Mouse (Mus musculus) heart, embryonic 13.5 days (tissue): ENCODE data around the gene Mcrip2. TPM values are rescaled to one million over a fixed set of nuclear protein-coding genes. Genes with fewer than 3 reads are reported as not detected.

Experiments
- ATAC-seq: fragments of 200-750 bp; cut with Nextera tagmentation; 2 replicates; pipeline ENCODE4 v1.8.0; 2017; ENCODE audit warnings: moderate TSS enrichment; ENCODE audit not compliant: insufficient number of reproducible peaks, low FRiP score, low TSS enrichment; ENCODE audit errors: extremely low read depth
- H3K27ac ChIP-seq: fragments of 300-500 bp; sonication (generic); replicated peaks from 2 replicates; pipeline ENCODE4 v1.5.1; 2015; ENCODE audit warnings: moderate library complexity, mild to moderate bottlenecking, inconsistent platforms
- H3K27me3 ChIP-seq: fragments of 300-500 bp; sonication (generic); replicated peaks from 2 replicates; pipeline ENCODE4 v1.6.1; 2015; ENCODE audit warnings: mild to moderate bottlenecking, inconsistent platforms
- H3K36me3 ChIP-seq: fragments of 300-500 bp; sonication (generic); 2 replicates; pipeline ENCODE4 v1.6.1; 2015; ENCODE audit warnings: mild to moderate bottlenecking, inconsistent platforms
- H3K4me1 ChIP-seq: fragments of 300-500 bp; sonication (generic); 2 replicates; pipeline ENCODE4 v1.6.1; 2015; ENCODE audit warnings: inconsistent platforms
- H3K4me2 ChIP-seq: fragments of 300-500 bp; sonication (generic); 2 replicates; pipeline ENCODE4 v1.6.1; 2015; ENCODE audit warnings: inconsistent platforms, mild to moderate bottlenecking, moderate library complexity
- H3K4me3 ChIP-seq: fragments of 300-500 bp; sonication (generic); 2 replicates; pipeline ENCODE4 v1.5.1; 2015; ENCODE audit warnings: moderate library complexity, mild to moderate bottlenecking, inconsistent platforms
- H3K9ac ChIP-seq: fragments of 300-500 bp; sonication (generic); 2 replicates; pipeline ENCODE4 v1.6.1; 2015; ENCODE audit warnings: inconsistent platforms, mild to moderate bottlenecking, moderate library complexity
- H3K9me3 ChIP-seq: fragments of 300-500 bp; sonication (generic); 2 replicates; pipeline ENCODE4 v1.6.1; 2016; ENCODE audit warnings: inconsistent platforms
- WGBS: fragments of 180-500 bp; shearing (Covaris S2); methylation state at CpG from one replicate; pipeline ENCODE4 v1.1.7; 2015; ENCODE audit warnings: mixed read lengths; 5-methylcytosine and 5-hydroxymethylcytosine counted together
- polyA plus RNA-seq: library from polyadenylated mRNA; unstranded; fragments of >200 nt; fragmentation: Nextera tagmentation; extraction: Ambion mirVana; gene quantifications from 2 replicates; pipeline ENCODE4 v1.2.1, GENCODE M21; 2015

The Mcrip2 gene
- polyA plus RNA-seq, 1 experiment from 2014 or later = 159 TPM

DNA sequence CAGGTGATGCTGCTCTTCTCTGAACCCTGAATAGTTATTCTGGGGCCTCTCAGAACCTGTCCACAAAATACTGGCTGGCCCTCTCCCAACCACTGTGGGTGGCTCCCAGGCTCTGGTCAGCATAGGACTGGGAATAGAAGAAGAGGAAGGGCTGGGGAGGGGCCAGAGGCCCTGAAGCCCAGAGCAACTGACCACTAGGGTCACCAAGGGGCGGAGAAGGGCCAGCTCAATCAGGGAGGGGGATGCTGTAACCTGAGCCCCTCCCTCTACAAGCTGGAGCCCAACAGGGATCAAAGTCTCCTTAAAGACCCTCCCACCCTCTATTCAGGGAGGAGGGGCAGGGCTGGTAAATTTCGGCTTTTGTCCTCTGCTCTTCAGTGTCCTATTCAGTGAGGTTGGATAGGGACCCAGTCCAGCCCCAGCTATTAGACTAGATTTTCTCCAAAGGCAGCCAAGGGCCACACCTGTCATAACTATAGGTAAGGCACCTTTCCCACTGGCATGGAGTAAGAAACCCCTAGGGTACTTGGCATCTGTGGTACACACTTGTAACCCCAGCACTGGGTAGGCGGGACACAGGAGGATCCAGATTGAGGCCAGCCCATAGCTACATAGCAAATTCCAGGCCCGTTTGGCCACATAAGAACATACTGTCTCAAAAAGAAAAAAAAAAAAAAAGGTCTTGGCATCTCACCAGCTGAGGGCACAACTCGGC lies 11.8 kb upstream of the Mcrip2 start, which contains the start of gene Wfikkn1:
TSS of gene Wfikkn1 (minus strand) at position 663 of the 715 bp plus-strand sequence.
- Histone ChIP-seq H3K4me1 (peaks cover 29% of the 10 kb centered on the region), H3K27ac (0 out of 2 replicates have a peak within 1 kb of the TSS, but pooled peaks have one; percentile 22), H3K36me3 (peaks cover 60% of the 10 kb centered on the region), H3K27me3 (no peaks in the 10 kb centered on the region), H3K4me3 (no peak within 1 kb of the TSS), H3K9ac (no peak within 1 kb of the TSS), H3K4me2 (no peak within 1 kb of the TSS), H3K9me3 (no peaks in the 10 kb centered on the region)
- WGBS = 53% methylated on average over 5 of the region's 5 CpGs
- no peak for ATAC-seq

DNA sequence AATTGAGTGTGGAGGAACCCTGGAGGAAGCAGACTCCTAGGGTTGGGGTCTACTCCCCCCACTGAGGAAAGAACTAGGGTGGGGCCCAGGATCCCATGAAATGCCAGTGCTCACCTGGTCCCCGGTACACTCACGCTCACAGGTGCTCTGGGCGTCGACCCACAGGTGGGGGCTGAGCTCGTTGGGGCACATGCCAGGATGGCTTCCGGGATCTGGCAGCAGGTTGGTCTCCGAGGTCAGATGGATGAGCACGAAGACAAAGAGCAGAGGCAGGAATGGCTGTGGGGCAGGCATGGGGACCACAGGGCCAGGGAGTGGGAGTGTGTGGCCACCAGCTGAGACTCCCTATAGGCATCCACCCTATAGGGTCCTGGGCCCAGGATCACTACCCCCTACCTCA lies 11.2 kb upstream of the Mcrip2 start:
- Histone ChIP-seq H3K4me3 (no peak overlapping the region), H3K9me3 (no peaks in the 10 kb centered on the region), H3K4me2 (no peak overlapping the region), H3K4me1 (peaks cover 29% of the 10 kb centered on the region), H3K36me3 (peaks cover 57% of the 10 kb centered on the region), H3K9ac (no peak overlapping the region), H3K27me3 (no peaks in the 10 kb centered on the region), H3K27ac (no peak overlapping the region)
- ATAC-seq = no peak
- 86% methylated on average over 8 of the region's 8 CpGs for WGBS

DNA sequence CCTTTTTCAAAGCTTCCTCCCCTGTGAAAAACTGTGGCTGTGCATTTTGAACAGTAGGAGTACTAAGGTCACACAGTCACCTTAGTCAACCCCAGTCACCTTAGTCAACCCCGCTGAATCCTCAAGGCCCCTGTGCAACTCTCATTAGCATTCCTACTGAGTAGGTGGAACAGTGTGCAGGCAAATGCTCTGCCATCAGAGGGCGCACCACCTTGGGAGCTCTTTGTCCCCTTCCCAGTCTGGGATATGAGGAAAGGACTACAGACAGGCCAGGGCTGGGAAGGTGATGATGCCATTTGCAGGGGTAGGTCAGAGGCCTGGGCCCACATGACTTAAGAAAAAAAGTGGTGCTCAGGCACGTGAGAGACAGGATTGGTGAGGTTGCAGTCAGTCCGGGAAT lies 10.7 kb upstream of the Mcrip2 start:
- Histone ChIP-seq H3K4me2 (no peak overlapping the region), H3K36me3 (peaks cover 52% of the 10 kb centered on the region), H3K9me3 (no peaks in the 10 kb centered on the region), H3K27me3 (no peaks in the 10 kb centered on the region), H3K27ac (no peak overlapping the region), H3K9ac (no peak overlapping the region), H3K4me1 (peaks cover 33% of the 10 kb centered on the region), H3K4me3 (no peak overlapping the region)
- no peak for ATAC-seq
- 65% methylated on average over 4 of the region's 4 CpGs for WGBS

DNA sequence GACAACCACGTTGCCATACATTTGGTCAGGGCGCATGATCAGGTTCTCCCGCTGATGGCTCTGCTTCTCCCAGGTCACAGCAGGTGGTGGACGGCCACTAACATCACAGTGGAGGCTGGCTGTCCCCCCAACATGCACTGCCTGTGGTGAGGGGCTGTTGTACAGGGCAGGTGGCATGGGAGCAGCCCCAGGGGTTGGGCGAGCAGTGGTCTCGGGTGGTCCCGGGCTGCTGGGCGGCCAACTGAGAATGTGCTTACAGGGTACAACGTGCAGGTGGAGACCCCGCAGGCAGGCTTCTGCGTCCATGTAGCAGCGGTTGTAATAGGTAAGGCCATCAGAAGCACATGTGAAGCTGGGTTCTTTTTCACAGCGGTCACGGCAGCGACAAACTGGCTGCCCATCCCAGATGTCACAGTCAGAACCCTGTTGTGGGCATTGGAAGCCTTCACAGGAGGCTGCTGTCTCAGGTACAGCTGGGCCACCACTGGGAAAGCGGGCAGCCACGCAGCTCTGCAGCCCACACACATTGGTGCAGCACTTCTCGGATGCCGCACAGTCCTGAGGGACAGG lies 10.1 kb upstream of the Mcrip2 start:
- no peak for ATAC-seq
- no peak overlapping the region for H3K27ac ChIP-seq
- 91% methylated on average over 19 of the region's 19 CpGs for WGBS
- no peak overlapping the region for H3K9ac ChIP-seq
- peaks cover 39% of the 10 kb centered on the region for H3K4me1 ChIP-seq
- H3K36me3 ChIP-seq = peaks cover 46% of the 10 kb centered on the region
- no peak overlapping the region for H3K4me2 ChIP-seq
- no peaks in the 10 kb centered on the region for H3K27me3 ChIP-seq
- H3K4me3 ChIP-seq = no peak overlapping the region
- no peaks in the 10 kb centered on the region for H3K9me3 ChIP-seq

DNA sequence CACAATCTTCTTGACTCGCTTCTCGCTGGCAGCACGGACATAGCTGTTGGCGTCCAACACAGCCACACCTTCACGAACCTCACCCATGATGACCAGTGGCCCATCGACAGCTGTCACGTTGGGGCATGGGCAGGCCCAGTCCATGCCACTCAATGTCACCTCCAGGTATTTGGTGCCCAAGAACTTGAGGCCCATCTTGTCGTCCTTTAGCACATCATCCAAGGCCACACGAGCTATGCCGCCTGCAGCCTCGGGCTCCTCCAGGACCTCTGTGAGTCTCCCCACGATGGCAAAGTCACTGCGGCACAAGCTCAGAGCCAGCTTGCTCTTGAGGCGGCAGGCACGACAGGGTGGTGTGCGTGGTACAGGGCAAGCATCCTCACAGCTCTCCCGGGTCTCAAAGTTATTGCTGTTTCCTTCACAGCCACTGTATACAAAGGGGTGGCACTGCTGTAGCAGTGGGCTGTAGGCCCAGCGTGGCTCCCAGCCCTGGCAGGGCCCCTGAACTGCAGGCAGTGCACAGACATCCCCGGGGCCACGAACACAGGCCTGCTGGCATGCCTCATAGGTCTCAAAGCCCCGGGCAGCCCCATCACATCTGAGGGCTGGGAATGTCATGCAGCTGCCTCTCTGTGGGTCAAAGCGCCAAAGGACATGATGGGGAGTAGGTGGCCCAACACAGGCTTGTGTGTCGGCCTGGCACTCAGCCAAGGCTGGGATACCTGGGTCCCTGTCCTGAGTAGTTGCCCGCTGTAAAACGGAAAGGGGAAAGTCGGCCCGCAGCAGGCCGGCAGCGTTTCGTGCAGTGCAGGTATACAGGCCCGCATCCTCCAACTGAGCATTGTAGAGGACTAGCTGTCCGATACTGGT lies 9.4 kb upstream of the Mcrip2 start:
- H3K4me1 ChIP-seq = peaks cover 39% of the 10 kb centered on the region
- ATAC-seq = no peak

DNA sequence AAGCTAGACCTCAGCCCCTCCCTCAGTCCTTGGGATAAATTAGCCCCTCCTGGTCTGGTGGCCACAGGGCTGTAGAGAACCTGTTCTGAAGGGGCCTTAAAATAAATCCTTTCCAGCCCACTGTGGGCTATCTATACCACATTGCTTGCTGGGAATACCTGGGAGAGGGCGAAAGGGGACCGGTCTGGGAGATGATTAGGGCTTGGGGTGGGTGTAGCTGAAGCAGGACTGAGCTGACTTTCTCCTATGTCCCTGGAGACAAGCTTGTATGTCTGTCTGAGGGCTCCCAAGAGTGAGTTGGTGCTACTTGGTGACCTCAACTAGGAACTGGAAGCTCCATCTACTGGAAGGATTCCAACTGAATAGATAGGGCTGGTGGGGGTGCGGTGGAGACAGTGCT lies 8.5 kb upstream of the Mcrip2 start:
- Histone ChIP-seq H3K9ac (no peak overlapping the region), H3K27me3 (no peaks in the 10 kb centered on the region), H3K36me3 (peaks cover 30% of the 10 kb centered on the region), H3K4me2 (peak overlapping the region; percentile 95; the same call in 1 of the 2 replicates), H3K9me3 (no peaks in the 10 kb centered on the region), H3K27ac (no peak overlapping the region), H3K4me3 (no peak overlapping the region), H3K4me1 (peaks cover 39% of the 10 kb centered on the region)
- no peak for ATAC-seq
- 80% methylated on average over 3 of the region's 3 CpGs for WGBS

More for the DNA sequence above, 9.4 kb upstream of the Mcrip2 start:
- no peak overlapping the region for H3K9ac ChIP-seq
- H3K36me3 ChIP-seq = peaks cover 39% of the 10 kb centered on the region
- no peak overlapping the region for H3K4me3 ChIP-seq
- H3K27ac ChIP-seq = no peak overlapping the region
- 89% methylated on average over 32 of the region's 32 CpGs for WGBS
- H3K9me3 ChIP-seq = no peaks in the 10 kb centered on the region
- H3K27me3 ChIP-seq = no peaks in the 10 kb centered on the region
- H3K4me2 ChIP-seq = no peak overlapping the region

DNA sequence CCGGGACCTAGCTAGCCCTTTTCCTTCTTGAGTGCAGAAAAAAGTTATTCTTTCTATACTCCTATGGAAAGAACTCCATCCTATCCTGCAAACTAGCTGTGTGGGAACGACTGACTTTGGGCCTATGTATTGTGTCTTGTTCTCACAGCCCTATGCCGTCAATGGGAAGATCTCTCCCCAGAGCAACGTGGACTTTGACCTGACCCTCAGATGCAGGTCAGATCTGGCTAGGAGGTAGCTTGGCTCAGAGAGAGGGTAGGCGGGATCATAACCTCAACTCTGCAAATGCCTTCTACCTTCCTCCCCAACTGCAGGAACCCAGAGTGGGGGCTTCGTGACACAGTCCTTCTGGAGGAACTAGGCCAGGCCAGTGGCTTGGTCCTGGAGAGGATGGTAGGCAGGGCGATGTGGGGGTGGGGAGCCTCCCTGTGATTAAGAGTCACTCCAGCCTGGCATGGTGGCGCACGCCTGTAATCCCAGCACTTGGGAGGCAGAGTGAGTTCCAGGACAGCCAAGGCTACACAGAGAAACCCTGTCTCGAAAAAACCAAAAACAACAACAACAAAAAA lies 7.9 kb upstream of the Mcrip2 start:
- no peak for ATAC-seq
- Histone ChIP-seq H3K9me3 (no peaks in the 10 kb centered on the region), H3K4me3 (peak overlapping the region; percentile 64), H3K27ac (no peak overlapping the region), H3K27me3 (no peaks in the 10 kb centered on the region), H3K4me2 (peak overlapping the region; percentile 95), H3K36me3 (peaks cover 24% of the 10 kb centered on the region), H3K4me1 (peaks cover 35% of the 10 kb centered on the region), H3K9ac (peak overlapping the region; percentile 84)
- 65% methylated on average over 10 of the region's 10 CpGs for WGBS

DNA sequence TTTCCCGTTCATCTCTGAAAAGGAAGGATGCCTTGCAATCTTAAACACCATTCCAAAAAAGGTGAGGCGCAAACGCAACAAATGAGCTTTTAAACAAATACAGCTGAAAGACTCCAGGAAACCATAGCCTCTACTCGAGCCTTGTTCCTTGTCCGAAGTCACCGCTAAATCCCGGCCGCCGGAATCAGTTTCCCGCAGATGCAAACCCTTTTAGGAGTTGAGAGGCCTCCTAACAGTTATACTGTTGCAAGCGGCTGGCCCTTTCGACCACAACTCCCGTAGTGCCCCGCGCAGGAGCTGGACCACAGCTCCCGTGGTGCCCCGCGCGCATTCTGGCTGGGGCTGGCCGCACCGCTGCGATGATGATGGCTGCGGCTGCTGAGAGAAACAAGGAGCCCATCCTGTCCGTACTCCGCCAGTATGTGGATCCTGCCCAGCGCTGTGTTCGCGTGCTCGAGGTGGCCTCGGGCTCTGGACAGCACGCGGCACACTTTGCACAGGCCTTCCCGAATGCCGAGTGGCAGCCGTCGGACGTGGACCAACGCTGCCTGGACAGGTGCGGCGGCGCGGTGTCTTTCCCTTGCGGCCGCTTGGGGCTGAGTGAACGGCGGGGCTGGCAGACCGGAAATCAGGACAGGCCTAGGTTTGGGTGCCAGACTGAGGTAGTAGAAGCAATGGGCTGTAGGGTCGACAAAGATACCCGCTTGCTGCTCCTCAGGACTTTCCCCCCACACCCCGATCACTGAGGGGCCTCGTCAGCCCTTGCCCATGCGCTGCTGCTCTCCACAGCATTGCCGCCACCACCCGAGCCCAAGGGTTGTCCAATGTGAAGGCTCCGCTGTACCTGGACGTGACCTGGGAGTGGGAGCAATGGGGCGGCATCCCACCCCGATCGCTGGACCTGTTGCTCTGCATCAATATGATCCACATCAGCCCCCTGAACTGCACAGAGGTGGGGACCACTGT lies 6.9 kb upstream of the Mcrip2 start:
- under 1% methylated on average over 59 of the region's 59 CpGs for WGBS

DNA sequence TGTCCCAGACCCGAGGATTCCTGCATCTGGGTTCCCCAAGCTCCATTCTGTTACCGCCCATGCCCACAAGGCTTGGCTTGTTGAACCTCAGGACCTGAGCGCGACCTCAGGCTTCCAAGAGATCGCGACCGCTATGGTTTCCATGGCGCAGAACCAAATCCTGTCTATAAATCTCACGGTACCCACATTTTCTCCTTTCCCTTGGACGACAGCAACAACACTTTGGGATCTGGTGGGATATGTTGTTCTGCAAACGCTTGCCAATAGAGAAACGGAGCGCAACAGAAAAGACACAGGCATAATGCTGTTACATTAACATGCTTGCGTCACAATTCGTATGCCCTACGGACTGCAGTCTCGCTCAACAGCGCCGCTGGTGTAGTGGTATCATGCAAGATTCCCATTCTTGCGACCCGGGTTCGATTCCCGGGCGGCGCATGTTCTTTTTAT lies 6.2 kb upstream of the Mcrip2 start, which contains the start of gene Mettl26:
TSS of gene Mettl26 (plus strand) at position 354 of the 450 bp plus-strand sequence.
- WGBS = under 1% methylated on average over 25 of the region's 25 CpGs
- H3K9ac ChIP-seq = peak within 1 kb of the TSS; percentile 84
- peak within 1 kb of the TSS; percentile 95 for H3K27ac ChIP-seq
- ATAC-seq = no peak
- peaks cover 26% of the 10 kb centered on the region for H3K4me1 ChIP-seq
- H3K27me3 ChIP-seq = no peaks in the 10 kb centered on the region
- no peaks in the 10 kb centered on the region for H3K9me3 ChIP-seq
- peak within 1 kb of the TSS; percentile 64 for H3K4me3 ChIP-seq
- peaks cover 22% of the 10 kb centered on the region for H3K36me3 ChIP-seq
- H3K4me2 ChIP-seq = peak within 1 kb of the TSS; percentile 95

More for the DNA sequence above, 6.9 kb upstream of the Mcrip2 start:
- Histone ChIP-seq H3K36me3 (peaks cover 23% of the 10 kb centered on the region), H3K27me3 (no peaks in the 10 kb centered on the region), H3K27ac (peak overlapping the region; percentile 95), H3K4me1 (peaks cover 26% of the 10 kb centered on the region), H3K9ac (peak overlapping the region; percentile 84), H3K9me3 (no peaks in the 10 kb centered on the region), H3K4me2 (peak overlapping the region; percentile 95), H3K4me3 (peak overlapping the region; percentile 64)
- peak; percentile 76; the same call in 1 of the 2 replicates for ATAC-seq

DNA sequence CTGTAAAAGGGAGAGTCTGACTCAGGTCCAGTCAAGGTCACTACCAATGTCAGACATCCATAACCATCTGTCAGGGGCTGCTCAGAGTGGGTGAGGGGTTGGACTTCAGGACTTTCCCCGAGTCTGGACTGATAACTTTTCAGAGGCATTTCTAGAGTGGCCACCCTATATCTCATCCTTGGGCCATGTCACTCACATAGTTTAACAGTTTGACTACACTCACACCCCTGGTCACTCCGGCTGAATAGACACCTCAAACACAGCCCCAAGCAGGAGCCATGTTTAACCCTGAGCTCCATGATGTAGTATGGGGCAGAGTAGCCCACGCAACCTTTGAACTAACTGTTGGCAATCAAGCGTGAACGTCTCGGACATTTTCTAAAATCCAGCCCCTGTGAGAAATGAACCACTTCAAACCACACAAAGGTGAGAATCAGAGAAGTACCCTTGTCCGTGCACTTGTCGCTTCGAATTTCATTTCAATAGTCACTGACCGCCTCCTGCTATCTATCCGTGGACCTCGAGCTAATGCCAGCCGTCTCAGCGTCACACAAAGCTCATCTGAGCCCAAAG lies 5.7 kb upstream of the Mcrip2 start:
- no peaks in the 10 kb centered on the region for H3K27me3 ChIP-seq
- 7% methylated on average over 14 of the region's 14 CpGs for WGBS
- H3K9ac ChIP-seq = peak overlapping the region; percentile 84
- no peaks in the 10 kb centered on the region for H3K9me3 ChIP-seq
- H3K36me3 ChIP-seq = peaks cover 17% of the 10 kb centered on the region
- peak overlapping the region; percentile 95 for H3K4me2 ChIP-seq
- peaks cover 26% of the 10 kb centered on the region for H3K4me1 ChIP-seq
- peak overlapping the region; percentile 64 for H3K4me3 ChIP-seq
- ATAC-seq = no peak
- H3K27ac ChIP-seq = peak overlapping the region; percentile 95
